Mouse (Mus musculus) CD4-positive helper T cell, adult 2 months (primary cell): ENCODE measurements around the gene Olfr844.

ENCODE experiments used
- DNase-seq: peaks from one replicate; pipeline ENCODE4 v3.0.0-alpha.2; 2012; ENCODE audit warnings: low read depth, missing footprints, low spot score

The Olfr844 gene

DNA sequence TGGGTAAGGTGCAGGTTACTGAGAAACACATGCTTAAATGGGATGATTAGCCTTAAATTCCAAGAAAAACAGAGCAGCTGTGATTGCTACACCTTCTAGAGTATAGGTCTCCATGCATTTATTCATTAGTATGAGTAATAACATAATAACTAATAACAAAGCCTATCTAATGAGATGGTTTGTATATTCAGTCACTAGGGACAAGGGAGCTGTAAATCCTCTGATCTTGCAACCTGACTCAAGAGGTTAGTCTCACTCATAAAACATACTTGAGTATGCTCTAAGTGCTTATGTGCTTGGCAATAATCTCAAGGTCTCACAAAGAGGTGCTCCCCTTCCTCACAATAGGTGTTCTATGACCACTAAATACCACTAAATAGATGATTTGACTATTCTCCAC lies at the start of gene Olfr844:
Gene Olfr844, plus strand, starts transcription at position 301 of the 400 bp plus-strand sequence.
- no peak for DNase-seq

DNA sequence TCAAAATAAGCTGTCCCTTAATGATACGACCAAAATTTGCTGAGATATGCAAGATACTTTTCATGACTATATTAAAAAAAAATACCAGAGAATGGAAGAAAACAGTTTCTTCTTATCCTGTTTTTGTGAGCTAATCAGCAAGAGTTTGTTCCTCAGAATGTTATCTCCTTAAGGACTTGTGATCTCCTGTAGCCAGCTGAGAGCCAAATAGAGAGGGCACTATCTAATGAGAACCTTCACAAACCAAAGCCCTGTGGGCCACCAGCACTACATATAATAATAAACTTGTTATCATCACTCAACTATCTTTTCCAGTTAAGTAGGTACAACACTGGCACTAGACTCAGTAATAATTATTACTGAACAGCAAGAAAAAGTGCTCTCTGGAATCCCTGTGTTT lies 20.0 kb downstream of the Olfr844 start, which contains the start of gene Olfr845:
Gene Olfr845, plus strand, starts transcription at position 301 of the 400 bp plus-strand sequence.
- DNase-seq, result no peak

- DNase-seq, result no peak
These were observed 47.8 kb downstream of the Olfr844 start, which contains the start of gene Olfr846 for GRCm38 (mm10) chr9:19363905-19364304. Olfr846 (minus strand) TSS chr9:19364005.
